Mouse (Mus musculus): ENCODE data around the gene Tppp3.
A peak's percentile ranks its signal among the peaks of the same experiment; 100 is the strongest.

Tppp3 gene

DNA sequence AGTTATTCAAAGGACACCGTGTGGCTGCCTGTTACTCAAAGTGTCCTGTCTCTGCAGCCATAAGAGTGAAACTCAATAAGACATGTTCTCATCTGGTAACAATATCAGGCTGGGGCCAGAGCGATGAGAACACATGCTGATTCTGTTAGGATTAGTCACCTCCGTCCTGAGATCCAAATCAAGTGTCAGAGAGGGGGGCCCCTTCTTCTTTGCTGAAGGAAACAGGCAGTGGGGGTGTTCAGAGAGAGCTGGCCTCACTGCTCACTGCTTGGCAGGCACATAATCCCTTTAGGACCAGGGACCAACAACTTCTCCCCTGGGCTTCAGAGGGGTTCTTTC, 12.7 kb upstream of the Tppp3 start:
- no peak for DNase-seq

DNA sequence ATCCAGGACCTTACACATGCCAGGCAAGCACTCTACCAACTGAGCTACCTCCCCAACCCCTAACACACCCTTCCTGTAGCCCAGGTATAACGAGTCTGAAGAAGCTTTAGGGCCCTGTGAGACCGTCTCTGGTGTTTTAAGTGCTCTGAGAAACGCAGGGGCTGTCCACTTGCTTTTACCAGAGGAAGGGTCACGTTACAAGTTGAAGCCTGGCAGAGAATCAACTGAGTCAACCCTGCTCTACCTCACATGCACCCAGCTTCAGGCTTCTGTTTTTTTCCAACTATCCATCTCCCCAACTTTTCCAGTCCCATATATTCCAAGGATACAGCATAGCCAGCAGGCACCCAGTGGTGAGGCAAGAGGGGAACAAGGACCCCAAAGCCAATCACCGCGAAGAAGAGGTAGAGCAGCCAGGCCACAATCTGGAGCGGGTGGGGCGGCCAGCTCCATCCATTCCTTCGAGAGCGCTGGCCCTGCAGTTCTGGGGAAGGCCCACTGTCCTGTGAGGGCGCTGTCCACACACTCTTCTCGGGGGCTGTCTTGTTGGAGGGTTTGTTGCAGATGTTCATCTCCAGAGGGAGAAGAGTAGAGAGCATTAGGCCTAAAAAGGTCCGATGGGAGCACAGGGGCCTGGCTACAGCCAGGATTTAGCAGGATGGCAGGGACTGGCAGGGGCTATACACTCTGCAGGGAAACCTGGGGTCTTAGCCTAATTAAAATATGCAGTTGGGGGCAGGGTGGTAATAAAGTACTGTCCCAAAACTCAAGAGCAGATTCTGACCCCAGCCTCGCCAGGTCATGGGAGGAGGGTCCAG, 12.1 kb upstream of the Tppp3 start:
- DNase-seq: no peak

DNA sequence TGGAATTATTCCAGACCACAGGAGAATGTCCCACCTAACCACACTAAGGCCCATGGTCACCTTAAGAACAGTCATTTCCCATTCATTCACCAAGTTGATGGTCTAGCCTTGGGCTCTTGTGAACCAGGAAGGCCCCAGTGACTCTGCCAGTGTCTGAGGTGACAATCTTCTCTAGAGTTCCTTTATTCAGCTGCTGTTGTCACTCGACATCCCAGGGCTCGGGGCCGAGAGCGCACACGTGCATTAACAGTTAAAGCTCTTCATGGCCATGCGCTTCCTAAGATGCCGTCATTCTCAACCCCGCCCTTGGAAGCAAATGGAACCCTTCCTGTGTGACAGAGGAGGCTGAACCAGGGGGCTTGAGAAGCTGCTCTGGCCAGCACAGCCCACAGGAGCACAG, 10.8 kb upstream of the Tppp3 start:
- DNase-seq: no peak

DNA sequence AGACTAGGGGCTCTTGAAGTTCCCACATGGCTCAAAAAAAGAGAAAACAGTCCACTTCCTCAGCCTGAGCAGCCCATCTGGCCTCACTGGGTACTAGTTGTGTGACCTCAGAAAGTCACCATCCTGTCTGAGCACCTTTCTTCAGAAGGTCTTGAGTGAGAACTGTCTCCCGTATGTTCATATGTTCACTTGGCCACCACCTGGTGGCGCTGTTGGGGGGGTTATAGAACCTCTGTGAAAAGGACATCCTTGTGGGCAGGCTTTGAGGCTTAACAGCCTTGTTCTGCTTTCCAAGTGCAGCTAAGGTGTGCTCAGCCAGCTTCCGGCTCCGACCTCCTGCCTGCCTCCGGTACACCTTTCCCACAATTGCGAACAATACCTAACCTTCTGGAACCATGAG, 10.1 kb upstream of the Tppp3 start:
- DNase-seq: no peak

DNA sequence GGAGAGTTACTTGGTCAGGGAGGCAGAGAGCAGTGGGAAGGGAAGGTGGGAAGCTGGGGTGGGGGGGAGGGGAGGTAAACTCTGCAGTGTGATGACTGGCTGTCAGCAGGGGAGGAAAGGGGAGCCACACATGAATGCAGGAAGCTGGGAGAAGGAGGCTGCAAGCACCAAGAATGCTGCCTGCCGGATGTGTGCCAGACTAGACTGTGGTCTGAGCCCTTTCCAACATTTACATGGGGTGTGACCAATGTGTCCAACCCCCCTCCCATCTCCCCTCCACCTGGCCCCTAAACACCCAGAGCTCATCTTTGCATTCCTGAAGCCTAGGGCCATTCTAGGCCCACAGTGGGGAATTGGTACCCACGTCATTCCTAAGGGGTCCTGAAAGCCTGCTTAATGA, 9.7 kb upstream of the Tppp3 start:
- no peak for DNase-seq

GRCm38 (mm10) chr8:105477792-105478191, 6.5 kb upstream of the Tppp3 start:
- DNase-seq: no peak

- DNase-seq: no peak
Measured at GRCm38 (mm10) chr8:105476628-105477413, 5.5 kb upstream of the Tppp3 start.

- no peak for DNase-seq
Measured at GRCm38 (mm10) chr8:105476161-105476560, 4.8 kb upstream of the Tppp3 start.

- no peak for DNase-seq
Measured at GRCm38 (mm10) chr8:105475742-105476141, 4.4 kb upstream of the Tppp3 start.

DNA sequence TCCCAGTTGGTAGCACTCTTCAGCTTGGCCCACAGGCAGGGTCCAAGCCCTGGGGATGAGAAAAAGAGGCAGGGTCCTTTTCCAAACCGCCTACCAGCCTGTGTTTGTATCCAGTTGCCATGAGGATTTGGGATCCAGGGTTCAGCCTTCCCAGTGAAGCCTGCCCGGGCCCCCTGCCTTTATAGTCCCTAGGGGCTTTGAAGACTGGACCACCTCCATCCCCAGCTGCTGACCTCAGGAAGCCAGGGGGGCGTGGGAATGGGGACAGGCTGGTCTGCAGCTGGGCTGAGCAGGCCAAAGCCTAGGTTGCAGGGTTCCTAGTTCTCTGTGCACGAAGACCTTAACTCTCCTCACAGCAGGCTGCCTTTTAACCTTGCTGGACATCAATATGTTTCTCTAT, 3.9 kb upstream of the Tppp3 start:
- no peak for DNase-seq

GRCm38 (mm10) chr8:105474680-105475079, 3.4 kb upstream of the Tppp3 start:
- no peak for DNase-seq

DNA sequence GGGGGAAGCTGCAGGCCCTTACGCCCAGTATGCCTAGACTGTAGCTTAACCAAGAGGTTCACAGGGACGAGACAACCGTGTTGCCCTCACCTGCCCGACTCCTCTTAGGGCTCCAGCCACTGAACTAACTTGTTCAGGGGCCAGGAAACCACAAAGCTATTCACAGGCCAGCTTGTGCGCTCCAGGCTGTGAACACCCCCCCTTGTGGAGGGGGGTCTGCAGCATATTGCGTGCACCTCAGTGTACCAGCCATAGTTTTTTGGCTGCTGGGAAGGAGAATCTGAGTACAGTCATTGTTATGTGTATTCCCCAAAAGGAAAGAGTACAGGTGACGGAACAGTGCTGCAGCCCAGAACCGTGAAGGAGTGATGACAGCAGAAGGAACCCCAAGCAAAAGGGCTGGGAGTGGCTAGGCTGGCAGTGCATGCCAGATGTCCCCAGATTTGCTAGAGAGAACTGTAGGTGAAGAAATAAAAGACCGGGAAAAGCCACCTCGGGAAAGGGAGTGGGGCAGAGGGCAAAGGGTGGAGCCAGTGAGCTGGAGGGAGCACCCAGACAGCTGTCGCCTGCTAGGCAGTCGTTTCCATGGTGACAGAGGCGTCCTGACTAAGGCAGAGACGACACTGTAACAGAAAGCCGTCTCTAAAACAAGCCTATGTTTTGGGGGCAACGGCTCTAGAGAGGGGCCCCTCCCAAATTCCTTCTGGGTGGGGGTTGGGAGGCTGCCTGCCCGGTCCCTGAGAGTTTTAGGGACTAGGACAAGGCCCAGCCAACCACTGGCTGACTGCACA, 2.7 kb upstream of the Tppp3 start:
- no peak for DNase-seq

DNA sequence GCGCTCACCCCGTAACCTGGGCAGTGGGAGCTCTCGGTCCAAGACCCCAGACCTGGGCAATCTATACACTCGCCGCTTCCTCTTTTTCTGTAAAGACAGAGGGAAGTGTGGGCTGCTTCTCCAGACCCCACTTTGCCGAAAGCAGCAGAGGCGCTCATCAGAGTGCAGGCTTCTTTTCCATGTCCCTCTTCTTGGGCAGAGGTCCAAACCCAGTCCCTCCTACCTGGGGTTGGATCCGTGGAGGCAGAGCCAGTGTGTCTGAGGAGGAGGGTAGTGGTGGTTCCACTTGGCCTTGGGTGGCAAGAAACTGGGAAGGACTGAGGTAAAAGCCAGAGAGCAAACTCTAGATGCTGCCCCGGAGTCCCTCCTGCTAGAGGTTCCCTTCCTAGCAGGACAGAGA, 1.7 kb upstream of the Tppp3 start:
- no peak for DNase-seq

DNA sequence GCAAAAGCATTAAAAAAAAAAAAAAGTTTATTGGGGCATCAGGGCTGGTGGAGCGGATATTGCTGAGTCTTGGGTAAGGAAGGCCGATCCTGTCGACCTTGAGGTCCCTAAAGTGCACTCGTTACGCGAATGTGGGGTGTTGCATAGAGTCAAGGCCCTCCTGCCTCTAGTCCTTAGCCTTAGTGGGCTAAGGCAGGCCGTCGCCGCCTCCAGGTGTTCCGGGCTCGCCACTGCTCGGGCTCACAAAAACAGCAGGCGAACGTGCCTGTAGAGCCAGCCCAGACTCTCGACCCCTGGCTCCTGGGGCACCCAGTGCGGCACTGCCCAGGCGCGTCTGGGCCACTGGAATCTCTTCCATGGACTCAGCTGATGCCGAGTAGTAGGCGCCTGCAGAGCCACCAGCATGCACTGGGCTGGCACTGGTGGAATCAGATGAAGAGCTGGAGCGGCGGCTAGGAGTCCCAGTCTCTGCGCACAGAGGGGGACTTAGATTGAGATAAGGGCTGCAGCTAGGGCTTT, 1.1 kb upstream of the Tppp3 start:
- no peak for DNase-seq

- DNase-seq: no peak
Measured at GRCm38 (mm10) chr8:105470681-105471313, 529 bp downstream of the Tppp3 start.

DNA sequence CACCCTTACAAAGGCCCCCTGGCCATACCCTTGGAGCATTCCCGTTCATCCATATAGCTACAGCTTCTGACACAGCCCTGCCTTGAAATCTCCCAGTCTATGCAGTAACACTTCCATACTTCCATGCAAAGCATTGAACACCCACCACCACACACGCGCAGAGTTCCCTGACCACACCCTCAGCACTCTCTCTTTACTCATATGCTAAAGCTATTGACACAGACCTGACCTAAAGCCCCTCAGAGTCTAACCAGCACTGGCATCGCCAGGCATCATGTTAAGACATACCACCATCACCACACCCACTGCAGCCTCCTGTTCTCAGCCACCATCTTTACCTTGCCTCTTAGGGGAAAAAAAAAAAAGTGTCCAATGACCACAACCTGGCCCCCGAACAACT, 1.1 kb downstream of the Tppp3 start:
- no peak for DNase-seq

- DNase-seq: no peak
Measured at GRCm38 (mm10) chr8:105469816-105470215, 1.5 kb downstream of the Tppp3 start.

- peak; percentile 53 for DNase-seq
Measured at GRCm38 (mm10) chr8:105469041-105469695, 2.2 kb downstream of the Tppp3 start.

DNA sequence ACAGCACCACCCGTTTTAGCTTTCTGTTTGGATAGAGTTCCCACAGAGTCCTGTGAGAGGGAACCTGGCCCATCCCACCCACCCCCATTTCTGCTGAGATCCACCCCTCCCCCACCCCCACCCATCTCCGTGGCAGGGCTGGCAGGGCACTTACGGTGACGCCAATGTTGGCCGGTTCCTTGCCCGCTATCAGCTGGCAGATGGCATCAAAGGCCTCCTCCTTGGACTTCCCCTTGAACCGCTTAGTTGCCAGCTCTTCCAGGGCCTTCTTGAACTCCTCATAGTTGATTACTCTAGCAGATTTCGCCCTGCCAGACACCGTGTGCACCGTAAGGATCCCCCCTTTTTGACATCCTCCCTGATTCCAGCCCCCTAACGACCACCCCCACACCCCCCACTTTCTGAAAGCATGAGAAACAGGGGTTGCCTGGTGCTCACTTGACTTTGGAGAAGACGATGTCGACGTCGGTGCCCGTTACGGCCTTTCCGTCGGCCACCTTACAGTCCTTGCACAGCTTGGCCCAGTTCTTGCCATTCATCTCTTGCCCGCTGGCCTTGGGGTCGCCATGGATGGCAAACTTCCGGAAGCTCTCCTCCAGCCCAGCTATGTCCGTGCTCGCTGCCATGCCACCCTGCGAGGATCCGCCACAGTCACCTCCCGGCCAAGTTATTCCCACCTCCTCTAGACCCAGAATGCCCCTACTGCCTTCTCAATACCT, 3.2 kb downstream of the Tppp3 start:
- no peak for DNase-seq

DNA sequence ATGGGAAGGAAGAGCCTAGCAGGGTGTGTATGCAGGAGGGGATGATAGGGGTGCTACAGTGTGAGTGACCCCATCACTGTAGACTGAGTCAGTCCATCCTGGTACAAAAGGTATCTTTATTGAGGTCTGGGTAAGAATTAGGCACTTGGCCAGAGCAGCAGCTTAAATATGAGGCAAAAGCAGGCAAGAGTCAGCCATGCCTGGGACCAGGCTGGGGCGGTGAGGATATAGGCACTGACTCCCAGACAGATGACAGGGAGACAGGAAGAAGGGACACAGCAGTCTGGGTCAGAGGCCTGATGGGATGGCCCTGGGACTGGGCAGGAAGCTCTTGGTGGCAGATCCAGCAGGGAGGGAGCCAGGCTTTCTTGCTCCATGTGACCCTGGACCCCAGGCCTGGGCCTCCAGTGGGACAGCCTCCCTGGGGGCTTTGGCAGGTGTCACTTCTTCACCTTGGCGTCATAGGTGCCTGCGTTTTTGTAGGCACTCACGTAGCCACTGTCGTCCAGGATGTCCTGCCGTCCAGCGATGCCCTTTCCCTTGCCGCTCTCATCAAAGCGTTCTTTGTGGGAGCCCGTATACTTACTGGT, 3.8 kb downstream of the Tppp3 start:
- DNase-seq: no peak

DNA sequence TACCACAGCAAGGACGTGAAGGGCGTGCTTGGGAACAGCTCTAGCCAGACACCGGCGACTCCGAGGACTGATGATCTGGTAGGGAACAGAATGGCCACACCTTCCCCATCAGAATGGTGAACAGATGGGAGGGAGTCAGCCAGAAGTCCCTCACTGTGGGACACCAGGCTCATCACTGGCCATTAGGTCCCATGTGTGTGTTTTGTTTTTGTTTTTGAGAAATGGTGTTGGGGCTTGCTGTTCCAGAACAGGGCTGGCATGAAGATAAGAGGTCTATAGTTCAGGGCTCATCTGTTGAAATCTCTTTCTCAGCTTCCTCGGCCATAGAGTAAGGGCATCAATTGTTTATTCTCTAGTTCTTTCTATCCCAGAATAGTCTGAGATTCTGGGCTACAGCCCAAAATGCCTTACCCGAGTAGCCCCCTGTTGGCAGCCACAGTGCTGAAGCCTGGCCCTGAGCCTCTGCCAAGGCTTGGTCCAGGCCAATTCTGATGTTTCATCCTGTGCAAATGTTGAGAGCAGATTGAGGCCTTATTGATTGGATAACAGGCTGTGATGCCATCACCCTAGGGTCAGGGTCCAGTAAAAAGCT, 4.5 kb downstream of the Tppp3 start:
- DNase-seq: no peak

Measured in right cerebral cortex, postnatal 25 days (tissue).